Mouse (Mus musculus): Measurements from ENCODE around the gene Man1a. TPM values are rescaled to one million over a fixed set of nuclear protein-coding genes. Genes with fewer than 3 reads are reported as not detected.
A peak's percentile ranks its signal among the peaks of the same experiment; 100 is the strongest.

Gene Man1a
- polyA plus RNA-seq, 1 experiment from 2014 or later, result 4.1 TPM

GRCm38 (mm10) chr10:54075441-54076010 lies 883 bp downstream of the Man1a start:
- Histone ChIP-seq H3K27ac (no peak overlapping the region), H3K4me1 (peaks cover 15% of the 10 kb centered on the region), H3K4me2 (peak overlapping the region; percentile 100), H3K36me3 (no peaks in the 10 kb centered on the region), H3K9ac (peak overlapping the region; percentile 61), H3K27me3 (no peaks in the 10 kb centered on the region), H3K4me3 (peak overlapping the region; percentile 67), H3K9me3 (no peaks in the 10 kb centered on the region)
- ATAC-seq (ENCODE audit: borderline replicate concordance, extremely low read depth, low FRiP score, low TSS enrichment), result peak; percentile 98
- WGBS, result under 1% methylated on average over 68 of the region's 68 CpGs

- under 1% methylated on average over 73 of the region's 73 CpGs for WGBS
- peak; percentile 60 for ATAC-seq (ENCODE audit: borderline replicate concordance, extremely low read depth, low FRiP score, low TSS enrichment)
- peak overlapping the region; percentile 100 for H3K4me2 ChIP-seq
Observed at GRCm38 (mm10) chr10:54074609-54075421, 1.6 kb downstream of the Man1a start.

GRCm38 (mm10) chr10:54074247-54074608 lies 2.2 kb downstream of the Man1a start:
- Histone ChIP-seq H3K27ac (no peak overlapping the region), H3K4me1 (peaks cover 15% of the 10 kb centered on the region), H3K9me3 (no peaks in the 10 kb centered on the region), H3K36me3 (no peaks in the 10 kb centered on the region), H3K4me2 (peak overlapping the region; percentile 100), H3K4me3 (peak overlapping the region; percentile 67), H3K27me3 (no peaks in the 10 kb centered on the region), H3K9ac (peak overlapping the region; percentile 61)
- WGBS, result 2% methylated on average over 14 of the region's 14 CpGs
- ATAC-seq (ENCODE audit: borderline replicate concordance, extremely low read depth, low FRiP score, low TSS enrichment), result no peak

More at GRCm38 (mm10) chr10:54074609-54075421, 1.6 kb downstream of the Man1a start:
- Histone ChIP-seq H3K27me3 (no peaks in the 10 kb centered on the region), H3K9ac (peak overlapping the region; percentile 61), H3K4me1 (peaks cover 15% of the 10 kb centered on the region), H3K27ac (no peak overlapping the region), H3K9me3 (no peaks in the 10 kb centered on the region), H3K4me3 (peak overlapping the region; percentile 67), H3K36me3 (no peaks in the 10 kb centered on the region)

- H3K4me1 ChIP-seq, result peaks cover 15% of the 10 kb centered on the region
- no peak for ATAC-seq (ENCODE audit: borderline replicate concordance, extremely low read depth, low FRiP score, low TSS enrichment)
- H3K9me3 ChIP-seq, result no peaks in the 10 kb centered on the region
- H3K9ac ChIP-seq, result no peak overlapping the region
- WGBS, result 58% methylated on average over 6 of the region's 6 CpGs
- H3K36me3 ChIP-seq, result no peaks in the 10 kb centered on the region
- H3K27ac ChIP-seq, result no peak overlapping the region
- H3K27me3 ChIP-seq, result no peaks in the 10 kb centered on the region
- H3K4me2 ChIP-seq, result peak overlapping the region; percentile 100
- peak overlapping the region; percentile 67 for H3K4me3 ChIP-seq
Observed at GRCm38 (mm10) chr10:54073641-54074203, 2.7 kb downstream of the Man1a start.

- WGBS, result 66% methylated on average over 2 of the region's 2 CpGs
Observed at GRCm38 (mm10) chr10:54072336-54072735, 4.1 kb downstream of the Man1a start.

GRCm38 (mm10) chr10:54070496-54070895 lies 5.9 kb downstream of the Man1a start:
- Histone ChIP-seq H3K27me3 (no peaks in the 10 kb centered on the region), H3K4me2 (no peak overlapping the region), H3K9me3 (no peaks in the 10 kb centered on the region), H3K4me3 (no peak overlapping the region), H3K4me1 (peaks cover 10% of the 10 kb centered on the region), H3K36me3 (no peaks in the 10 kb centered on the region), H3K9ac (no peak overlapping the region), H3K27ac (no peak overlapping the region)
- no peak for ATAC-seq (ENCODE audit: borderline replicate concordance, extremely low read depth, low FRiP score, low TSS enrichment)
- WGBS, result 75% methylated on average over 5 of the region's 5 CpGs

More at GRCm38 (mm10) chr10:54072336-54072735, 4.1 kb downstream of the Man1a start:
- Histone ChIP-seq H3K4me1 (peaks cover 15% of the 10 kb centered on the region), H3K4me3 (no peak overlapping the region), H3K27ac (no peak overlapping the region), H3K4me2 (no peak overlapping the region), H3K36me3 (no peaks in the 10 kb centered on the region), H3K27me3 (no peaks in the 10 kb centered on the region), H3K9ac (no peak overlapping the region), H3K9me3 (no peaks in the 10 kb centered on the region)
- no peak for ATAC-seq (ENCODE audit: borderline replicate concordance, extremely low read depth, low FRiP score, low TSS enrichment)

GRCm38 (mm10) chr10:54069412-54069811 lies 7.0 kb downstream of the Man1a start:
- Histone ChIP-seq H3K4me1 (peaks cover 10% of the 10 kb centered on the region), H3K9ac (no peak overlapping the region), H3K36me3 (no peaks in the 10 kb centered on the region), H3K4me2 (no peak overlapping the region), H3K27ac (no peak overlapping the region), H3K9me3 (no peaks in the 10 kb centered on the region), H3K4me3 (no peak overlapping the region), H3K27me3 (no peaks in the 10 kb centered on the region)
- 91% methylated on average over 5 of the region's 5 CpGs for WGBS
- ATAC-seq (ENCODE audit: borderline replicate concordance, extremely low read depth, low FRiP score, low TSS enrichment), result no peak

GRCm38 (mm10) chr10:54066683-54067082 lies 9.7 kb downstream of the Man1a start:
- H3K9ac ChIP-seq, result no peak overlapping the region
- no peak overlapping the region for H3K4me3 ChIP-seq
- ATAC-seq (ENCODE audit: borderline replicate concordance, extremely low read depth, low FRiP score, low TSS enrichment), result no peak
- H3K27ac ChIP-seq, result no peak overlapping the region
- no peaks in the 10 kb centered on the region for H3K4me1 ChIP-seq
- H3K36me3 ChIP-seq, result no peaks in the 10 kb centered on the region
- H3K9me3 ChIP-seq, result no peaks in the 10 kb centered on the region
- H3K4me2 ChIP-seq, result no peak overlapping the region
- no peaks in the 10 kb centered on the region for H3K27me3 ChIP-seq

- WGBS, result 47% methylated on average over 8 of the region's 8 CpGs
- no peak overlapping the region for H3K27ac ChIP-seq
- no peak overlapping the region for H3K4me3 ChIP-seq
- H3K4me2 ChIP-seq, result no peak overlapping the region
- no peaks in the 10 kb centered on the region for H3K4me1 ChIP-seq
- H3K36me3 ChIP-seq, result no peaks in the 10 kb centered on the region
- ATAC-seq (ENCODE audit: borderline replicate concordance, extremely low read depth, low FRiP score, low TSS enrichment), result no peak
- H3K9me3 ChIP-seq, result no peaks in the 10 kb centered on the region
- no peaks in the 10 kb centered on the region for H3K27me3 ChIP-seq
- H3K9ac ChIP-seq, result no peak overlapping the region
Observed at GRCm38 (mm10) chr10:54063551-54064260, 12.7 kb downstream of the Man1a start.

GRCm38 (mm10) chr10:54062835-54063234 lies 13.6 kb downstream of the Man1a start:
- no peak overlapping the region for H3K4me2 ChIP-seq
- no peak for ATAC-seq (ENCODE audit: borderline replicate concordance, extremely low read depth, low FRiP score, low TSS enrichment)
- 84% methylated on average over 11 of the region's 11 CpGs for WGBS

GRCm38 (mm10) chr10:54061159-54061558 lies 15.2 kb downstream of the Man1a start:
- Histone ChIP-seq H3K9ac (no peak overlapping the region), H3K36me3 (no peaks in the 10 kb centered on the region), H3K4me2 (no peak overlapping the region), H3K27me3 (no peaks in the 10 kb centered on the region), H3K9me3 (no peaks in the 10 kb centered on the region), H3K4me3 (no peak overlapping the region), H3K27ac (no peak overlapping the region), H3K4me1 (no peaks in the 10 kb centered on the region)
- ATAC-seq (ENCODE audit: borderline replicate concordance, extremely low read depth, low FRiP score, low TSS enrichment), result no peak
- 94% methylated on average over 4 of the region's 4 CpGs for WGBS

More at GRCm38 (mm10) chr10:54062835-54063234, 13.6 kb downstream of the Man1a start:
- Histone ChIP-seq H3K4me3 (no peak overlapping the region), H3K36me3 (no peaks in the 10 kb centered on the region), H3K27ac (no peak overlapping the region), H3K9me3 (no peaks in the 10 kb centered on the region), H3K27me3 (no peaks in the 10 kb centered on the region), H3K9ac (no peak overlapping the region), H3K4me1 (no peaks in the 10 kb centered on the region)

Measured in lung, embryonic 15.5 days (tissue).